Mouse (Mus musculus) heart, adult 2 months (tissue): ENCODE measurements around the gene Atp6v1e2. TPM values are rescaled to one million over a fixed set of nuclear protein-coding genes. Genes with fewer than 3 reads are reported as not detected.
A peak's percentile ranks its signal among the peaks of the same experiment; 100 is the strongest.

Experiments used
- DNase-seq, 2 experiments: peaks; one replicate each; pipeline ENCODE4 v3.0.0; 2021
- H3K27ac ChIP-seq: fragments of 200-600 bp; 2 replicates; pipeline ENCODE4 v1.8.1; 2022
- H3K27me3 ChIP-seq: fragments of 200-500 bp; 2 replicates; pipeline ENCODE4 v1.6.1; 2012; ENCODE audit warnings: mild to moderate bottlenecking, low read length, inconsistent platforms, mixed read lengths; ENCODE audit not compliant: control insufficient read depth, insufficient read depth
- H3K36me3 ChIP-seq: fragments of 200-500 bp; 2 replicates; pipeline ENCODE4 v1.6.1; 2012; ENCODE audit warnings: low read length, inconsistent platforms; ENCODE audit not compliant: control insufficient read depth, insufficient read depth
- H3K4me1 ChIP-seq: fragments of 200-500 bp; 2 replicates; pipeline ENCODE4 v1.6.1; 2011; ENCODE audit warnings: low read length; ENCODE audit not compliant: control insufficient read depth, insufficient read depth
- H3K4me3 ChIP-seq: fragments of 200-600 bp; 2 replicates; pipeline ENCODE4 v1.8.1; 2022
- H3K79me2 ChIP-seq: fragments of 200-500 bp; replicated peaks from 2 replicates; pipeline ENCODE4 v1.6.1; 2012; ENCODE audit warnings: mild to moderate bottlenecking, inconsistent platforms, low read length, moderate library complexity, mixed read lengths; ENCODE audit not compliant: control insufficient read depth, insufficient read depth
- H3K9ac ChIP-seq: fragments of 200-500 bp; 2 replicates; pipeline ENCODE4 v1.6.1; 2012; ENCODE audit warnings: low read depth, mild to moderate bottlenecking, control low read depth, inconsistent platforms, low read length, mixed read lengths
- CTCF ChIP-seq: fragments of 200-600 bp; IDR thresholded peaks from 2 replicates; pipeline ENCODE4 v1.8.1; 2022; ENCODE audit warnings: antibody characterized with exemption, mild to moderate bottlenecking, moderate library complexity
- EP300 ChIP-seq: fragments of 200-500 bp; IDR thresholded peaks from 2 replicates; pipeline ENCODE4 v1.6.1; 2011; ENCODE audit warnings: low read depth, low read length, control low read depth; ENCODE audit not compliant: insufficient read depth
- POLR2A ChIP-seq: fragments of 200-500 bp; IDR thresholded peaks from 2 replicates; pipeline ENCODE4 v1.6.1; 2011; ENCODE audit warnings: mild to moderate bottlenecking, low read depth, low read length, control low read depth; ENCODE audit not compliant: insufficient read depth
- WGBS: fragments of 180-500 bp; shearing (Covaris S2); methylation state at CpG from one replicate; pipeline ENCODE4 v1.1.7; 2018; 5-methylcytosine and 5-hydroxymethylcytosine counted together
- intact Hi-C: fragments of 180-260 bp; cut with DNase I; formaldehyde crosslinking; loops from one replicate; pipeline ENCODE4 v1.15.1; 2025
- polyA plus RNA-seq: library from polyadenylated mRNA; depleted of rRNA; stranded (reverse); fragments of >200 nt; gene quantifications from 2 replicates; pipeline ENCODE4 v1.2.3, GENCODE M21; 2012
- total RNA-seq, 2 experiments: library from RNA; stranded (reverse); gene quantifications; 2 replicates each; pipeline ENCODE4 v1.2.3; 2021

The Atp6v1e2 gene
- total and polyA plus RNA-seq, 3 experiments = not detected

GRCm38 (mm10) chr17:86926836-86927235, 20.9 kb downstream of the Atp6v1e2 start:
- intact Hi-C loops = no loop called here
- Histone ChIP-seq H3K27me3 (no peaks in the 10 kb centered on the region), H3K4me3 (no peak overlapping the region), H3K36me3 (no peaks in the 10 kb centered on the region), H3K27ac (no peak overlapping the region), H3K4me1 (no peaks in the 10 kb centered on the region), H3K9ac (no peak overlapping the region), H3K79me2 (no peaks in the 10 kb centered on the region)
- DNase-seq = no peak
- 78% methylated on average over 3 of the region's 3 CpGs for WGBS
- no peak for TF ChIP-seq EP300
- no peak for TF ChIP-seq POLR2A
- no peak for TF ChIP-seq CTCF

GRCm38 (mm10) chr17:86924679-86925078, 23.0 kb downstream of the Atp6v1e2 start:
- H3K27ac ChIP-seq = no peak overlapping the region
- H3K27me3 ChIP-seq = no peaks in the 10 kb centered on the region
- no peaks in the 10 kb centered on the region for H3K79me2 ChIP-seq
- DNase-seq = no peak
- no peaks in the 10 kb centered on the region for H3K4me1 ChIP-seq
- no peak overlapping the region for H3K9ac ChIP-seq
- no peak overlapping the region for H3K4me3 ChIP-seq
- no peaks in the 10 kb centered on the region for H3K36me3 ChIP-seq
- TF ChIP-seq POLR2A (no peak), CTCF (no peak), EP300 (no peak)
- 43% methylated on average over 3 of the region's 3 CpGs for WGBS
- intact Hi-C loops = no loop called here

- Histone ChIP-seq H3K79me2 (no peaks in the 10 kb centered on the region), H3K9ac (no peak overlapping the region), H3K27me3 (no peaks in the 10 kb centered on the region), H3K4me1 (no peaks in the 10 kb centered on the region), H3K27ac (no peak overlapping the region), H3K4me3 (no peak overlapping the region), H3K36me3 (no peaks in the 10 kb centered on the region)
- no peak for TF ChIP-seq POLR2A
- no peak for TF ChIP-seq EP300
- WGBS = 78% methylated on average over 11 of the region's 11 CpGs
- no peak for DNase-seq
- intact Hi-C loops = loop anchor here (2.0 to 5.0 kb wide), 3 partner anchors 43 to 125 kb away; partner anchors contain the start of gene Rhoq
These were observed 28.0 kb downstream of the Atp6v1e2 start for GRCm38 (mm10) chr17:86919729-86920128.

DNA sequence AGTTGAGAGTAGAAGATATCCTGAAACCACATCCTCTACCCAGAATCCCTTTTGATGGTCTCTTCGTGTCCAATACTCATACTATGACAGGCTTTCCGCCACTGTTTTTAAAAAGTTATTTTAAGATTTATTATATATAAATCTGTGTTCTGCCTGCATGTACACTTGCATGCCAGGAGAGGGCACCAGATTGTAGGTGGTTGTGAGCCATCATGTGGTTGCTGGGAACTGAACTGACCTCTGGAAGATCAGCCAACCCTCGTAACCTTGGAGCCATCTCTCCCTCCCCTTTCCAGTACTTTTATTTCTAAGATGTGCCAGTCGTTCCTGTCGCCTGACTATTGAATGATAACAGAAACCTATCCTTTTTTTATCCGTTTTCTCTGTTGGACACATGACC, 28.9 kb downstream of the Atp6v1e2 start:
- 45% methylated on average over 6 of the region's 6 CpGs for WGBS
- H3K4me3 ChIP-seq = no peak overlapping the region
- no peaks in the 10 kb centered on the region for H3K36me3 ChIP-seq
- peak in 1 of 2 experiments; percentile 39 for DNase-seq
- H3K27me3 ChIP-seq = no peaks in the 10 kb centered on the region
- H3K27ac ChIP-seq = no peak overlapping the region
- H3K9ac ChIP-seq = no peak overlapping the region
- no peaks in the 10 kb centered on the region for H3K79me2 ChIP-seq
- H3K4me1 ChIP-seq = no peaks in the 10 kb centered on the region
- TF ChIP-seq POLR2A (no peak), CTCF (peak; percentile 86), EP300 (peak; percentile 69; the same call in 1 of the 2 replicates)
- intact Hi-C loops = loop anchor here (1.0 to 5.0 kb wide), 4 partner anchors 44 to 331 kb away; partner anchors contain the start of gene Rhoq

DNA sequence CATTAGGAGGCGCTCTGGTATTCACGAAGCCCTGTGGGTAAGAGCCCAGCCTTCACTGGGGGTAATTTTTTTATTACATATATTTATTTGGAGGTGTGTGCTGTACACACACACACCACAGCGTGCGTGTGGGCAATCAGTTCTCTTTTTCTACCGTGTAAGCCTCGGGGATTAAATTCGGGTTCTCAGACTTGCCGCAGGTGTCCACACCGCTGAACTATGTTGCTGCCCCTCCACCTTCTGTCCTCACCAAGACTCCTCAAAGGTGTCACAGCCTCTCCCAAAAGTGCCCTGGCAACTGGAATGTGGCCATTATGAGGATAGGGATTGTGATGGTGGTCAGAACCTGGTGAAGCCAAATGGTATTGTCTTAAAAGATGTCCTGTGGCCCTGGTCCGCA, 30.6 kb downstream of the Atp6v1e2 start, which contains the start of gene Tmem247:
TSS of gene Tmem247 (plus strand) at position 301 of the 400 bp plus-strand sequence.
- Histone ChIP-seq H3K9ac (no peak within 1 kb of the TSS), H3K4me1 (no peaks in the 10 kb centered on the region), H3K27ac (no peak within 1 kb of the TSS), H3K4me3 (no peak within 1 kb of the TSS), H3K36me3 (no peaks in the 10 kb centered on the region), H3K79me2 (no peaks in the 10 kb centered on the region), H3K27me3 (no peaks in the 10 kb centered on the region)
- intact Hi-C loops = loop anchor here (5.0 kb wide), 1 partner anchor 70 kb away; no protein-coding TSS in a partner anchor
- DNase-seq = peak in 1 of 2 experiments; percentile 7
- 89% methylated on average over 10 of the region's 10 CpGs for WGBS
- TF ChIP-seq EP300 (no peak), POLR2A (no peak), CTCF (no peak)

DNA sequence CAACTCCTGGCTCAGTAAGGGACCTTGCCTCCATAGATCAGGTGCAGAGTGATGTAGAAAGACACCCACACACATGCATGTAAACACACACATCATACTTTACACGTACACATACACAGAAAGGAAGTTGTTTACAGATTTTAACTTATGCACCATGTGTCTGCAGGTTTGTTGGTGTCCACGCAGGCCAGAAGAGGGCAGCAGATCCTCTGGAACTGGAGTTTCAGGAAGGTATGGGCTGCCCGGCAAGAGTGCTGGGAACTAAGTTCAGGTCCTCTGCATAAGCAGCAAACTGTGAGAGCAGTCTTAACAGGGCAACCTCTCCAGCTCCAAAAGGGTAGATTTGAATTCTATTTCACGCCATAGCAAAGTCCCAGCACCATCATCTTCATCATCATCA, 32.2 kb downstream of the Atp6v1e2 start:
- Histone ChIP-seq H3K9ac (no peak overlapping the region), H3K4me1 (no peaks in the 10 kb centered on the region), H3K36me3 (no peaks in the 10 kb centered on the region), H3K27ac (no peak overlapping the region), H3K79me2 (no peaks in the 10 kb centered on the region), H3K4me3 (no peak overlapping the region), H3K27me3 (no peaks in the 10 kb centered on the region)
- peak in 1 of 2 experiments; percentile 2 for DNase-seq
- WGBS = 84% methylated on average over 4 of the region's 4 CpGs
- TF ChIP-seq POLR2A (no peak), EP300 (no peak), CTCF (no peak)
- intact Hi-C loops = loop anchor here (5.0 kb wide), 1 partner anchor 72 kb away; no protein-coding TSS in a partner anchor
